Mouse (Mus musculus): ENCODE results near the gene Prrx1. TPM values are rescaled to one million over a fixed set of nuclear protein-coding genes. Genes with fewer than 3 reads are reported as not detected.

The Prrx1 gene
- polyA plus RNA-seq, 1 experiment = 8.9 TPM

GRCm38 (mm10) chr1:163285539-163285938 is 28.0 kb downstream of the Prrx1 start:
- DNase-seq (ENCODE audit: low read depth) = no peak
- TF ChIP-seq CTCF (IDR thresholded peaks at IDR 0.05; ENCODE audit: borderline replicate concordance, extremely low read depth, insufficient read depth, insufficient read length) (no peak), POLR2A (IDR thresholded peaks at IDR 0.05; ENCODE audit: borderline replicate concordance, extremely low read depth, insufficient read depth, insufficient read length, poor library complexity, severe bottlenecking) (no peak)

DNA sequence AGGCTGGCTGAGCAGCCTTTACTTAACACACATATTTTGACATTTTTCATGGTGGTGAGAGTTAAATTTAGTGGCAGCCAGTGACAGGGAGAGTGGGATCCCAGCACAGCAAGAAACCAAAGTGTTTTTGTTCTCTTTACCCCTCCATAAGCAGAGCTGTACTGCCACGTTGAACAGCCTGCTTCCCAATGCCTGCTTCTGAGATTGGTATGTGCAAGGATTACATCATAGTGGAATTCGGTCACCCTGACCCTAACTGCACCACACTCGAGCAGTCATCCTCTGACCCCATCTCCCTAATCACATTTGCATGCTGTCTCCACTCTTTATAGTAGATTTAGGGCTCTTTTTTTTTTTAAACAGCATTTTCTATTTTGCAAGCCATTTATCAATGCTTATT is 28.4 kb downstream of the Prrx1 start:
- TF ChIP-seq CTCF (IDR thresholded peaks at IDR 0.05; ENCODE audit: borderline replicate concordance, extremely low read depth, insufficient read depth, insufficient read length) = no peak
- no peak for TF ChIP-seq POLR2A (IDR thresholded peaks at IDR 0.05; ENCODE audit: borderline replicate concordance, extremely low read depth, insufficient read depth, insufficient read length, poor library complexity, severe bottlenecking)
- no peak for DNase-seq (ENCODE audit: low read depth)

- DNase-seq (ENCODE audit: low read depth) = no peak
- TF ChIP-seq POLR2A (IDR thresholded peaks at IDR 0.05; ENCODE audit: borderline replicate concordance, extremely low read depth, insufficient read depth, insufficient read length, poor library complexity, severe bottlenecking) (no peak), CTCF (IDR thresholded peaks at IDR 0.05; ENCODE audit: borderline replicate concordance, extremely low read depth, insufficient read depth, insufficient read length) (no peak)
These were observed 29.4 kb downstream of the Prrx1 start for GRCm38 (mm10) chr1:163283980-163284635.

DNA sequence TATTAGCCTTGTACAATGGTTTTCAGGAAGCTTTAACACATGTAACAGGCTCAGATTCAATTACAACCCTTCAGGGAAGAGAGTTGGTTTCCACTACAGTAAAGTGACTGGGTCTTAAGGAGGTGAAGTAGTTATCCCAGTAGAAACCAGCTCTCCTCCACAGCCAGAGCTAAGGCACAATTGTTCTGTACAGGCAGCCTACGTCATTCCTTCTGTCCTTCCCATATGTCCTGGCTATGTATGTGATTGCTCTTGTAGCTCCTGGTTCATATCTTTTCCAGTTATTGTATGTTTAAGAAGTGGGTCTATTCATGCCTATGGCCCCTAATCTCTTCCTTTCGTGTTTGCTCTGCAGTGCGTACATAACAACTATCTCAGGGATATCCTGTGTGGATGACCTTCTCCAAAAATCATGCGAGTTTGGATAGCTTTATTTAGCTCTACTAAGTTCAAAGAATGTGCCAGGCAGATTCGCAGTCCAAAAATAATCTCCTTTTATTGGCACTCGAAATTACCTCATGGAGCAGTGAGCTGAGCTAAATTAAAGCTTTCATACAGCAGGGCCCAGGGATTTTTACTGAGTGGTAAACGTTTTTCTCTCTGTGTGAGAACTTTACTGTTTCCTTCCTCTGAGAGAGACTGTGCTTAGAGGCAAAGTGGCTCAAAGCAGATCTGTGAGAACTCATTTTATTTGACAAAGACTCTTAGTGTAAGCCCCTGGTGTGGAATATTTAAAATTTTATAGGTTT is 31.9 kb downstream of the Prrx1 start:
- TF ChIP-seq POLR2A (IDR thresholded peaks at IDR 0.05; ENCODE audit: borderline replicate concordance, extremely low read depth, insufficient read depth, insufficient read length, poor library complexity, severe bottlenecking) (no peak), CTCF (IDR thresholded peaks at IDR 0.05; ENCODE audit: borderline replicate concordance, extremely low read depth, insufficient read depth, insufficient read length) (no peak)
- DNase-seq (ENCODE audit: low read depth) = peak; percentile 54

GRCm38 (mm10) chr1:163280842-163281122 is 32.7 kb downstream of the Prrx1 start:
- DNase-seq (ENCODE audit: low read depth) = no peak
- no peak for TF ChIP-seq CTCF (IDR thresholded peaks at IDR 0.05; ENCODE audit: borderline replicate concordance, extremely low read depth, insufficient read depth, insufficient read length)
- no peak for TF ChIP-seq POLR2A (IDR thresholded peaks at IDR 0.05; ENCODE audit: borderline replicate concordance, extremely low read depth, insufficient read depth, insufficient read length, poor library complexity, severe bottlenecking)

DNA sequence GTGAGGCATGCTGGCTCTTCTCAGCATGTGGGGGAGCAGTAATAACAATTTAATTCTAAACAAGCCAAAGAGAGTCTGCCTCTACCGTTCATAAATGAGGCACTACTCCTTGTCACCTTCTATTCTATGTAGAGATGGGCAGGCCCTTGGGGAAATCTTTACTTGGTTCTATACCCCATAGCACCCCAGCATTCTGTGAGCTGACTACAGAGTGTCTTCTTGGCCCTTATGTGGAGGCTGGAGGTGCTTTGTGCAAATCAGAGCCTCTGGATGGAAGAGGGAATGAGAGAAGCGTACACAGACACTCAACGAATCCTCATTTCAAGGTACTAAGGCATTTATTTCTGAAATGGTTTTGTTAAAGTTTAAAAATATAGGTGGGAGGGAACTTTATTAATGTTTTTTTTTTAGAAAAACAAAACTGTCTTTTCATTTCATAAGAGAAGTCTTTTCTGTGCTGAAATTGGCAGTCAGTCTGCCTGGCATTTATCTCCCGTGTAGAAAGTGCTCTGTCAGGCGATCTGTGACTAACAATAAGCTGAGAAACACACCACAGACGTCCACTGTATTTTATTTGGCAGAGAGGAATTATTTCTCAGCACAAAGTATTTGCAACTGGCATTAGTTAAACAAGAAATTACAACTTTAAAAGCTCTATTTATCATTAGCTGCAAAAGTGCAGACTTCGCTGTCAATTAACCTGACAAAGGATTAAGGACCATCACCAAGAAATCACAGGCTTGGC is 33.2 kb downstream of the Prrx1 start:
- TF ChIP-seq CTCF (IDR thresholded peaks at IDR 0.05; ENCODE audit: borderline replicate concordance, extremely low read depth, insufficient read depth, insufficient read length) = no peak
- no peak for TF ChIP-seq POLR2A (IDR thresholded peaks at IDR 0.05; ENCODE audit: borderline replicate concordance, extremely low read depth, insufficient read depth, insufficient read length, poor library complexity, severe bottlenecking)
- peak; percentile 81 for DNase-seq (ENCODE audit: low read depth)

GRCm38 (mm10) chr1:163277069-163277468 is 36.4 kb downstream of the Prrx1 start:
- DNase-seq (ENCODE audit: low read depth) = no peak
- TF ChIP-seq CTCF (IDR thresholded peaks at IDR 0.05; ENCODE audit: borderline replicate concordance, extremely low read depth, insufficient read depth, insufficient read length) (no peak), POLR2A (IDR thresholded peaks at IDR 0.05; ENCODE audit: borderline replicate concordance, extremely low read depth, insufficient read depth, insufficient read length, poor library complexity, severe bottlenecking) (no peak)

GRCm38 (mm10) chr1:163274919-163275318 is 38.6 kb downstream of the Prrx1 start:
- no peak for DNase-seq (ENCODE audit: low read depth)
- TF ChIP-seq CTCF (IDR thresholded peaks at IDR 0.05; ENCODE audit: borderline replicate concordance, extremely low read depth, insufficient read depth, insufficient read length) = no peak
- no peak for TF ChIP-seq POLR2A (IDR thresholded peaks at IDR 0.05; ENCODE audit: borderline replicate concordance, extremely low read depth, insufficient read depth, insufficient read length, poor library complexity, severe bottlenecking)

DNA sequence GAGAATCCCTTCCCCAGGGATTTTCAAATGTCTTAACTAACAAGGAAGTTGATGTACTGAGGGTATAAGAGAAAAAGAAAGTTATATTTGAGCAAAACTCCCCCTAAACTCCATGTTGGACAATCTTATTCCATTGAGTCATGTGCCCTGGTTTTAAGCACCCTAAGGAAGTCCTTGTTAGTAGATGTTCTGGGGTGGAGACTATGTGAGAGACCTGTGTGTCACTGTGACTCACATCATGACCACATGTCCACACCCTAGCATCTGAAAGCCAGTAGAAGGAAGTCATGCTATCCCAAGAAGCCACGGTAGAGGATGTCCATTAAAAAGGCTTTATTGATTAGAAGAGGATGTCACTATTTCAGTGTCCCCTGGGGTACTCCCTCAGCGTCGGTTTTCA is 40.4 kb downstream of the Prrx1 start:
- no peak for DNase-seq (ENCODE audit: low read depth)
- no peak for TF ChIP-seq CTCF (IDR thresholded peaks at IDR 0.05; ENCODE audit: borderline replicate concordance, extremely low read depth, insufficient read depth, insufficient read length)
- no peak for TF ChIP-seq POLR2A (IDR thresholded peaks at IDR 0.05; ENCODE audit: borderline replicate concordance, extremely low read depth, insufficient read depth, insufficient read length, poor library complexity, severe bottlenecking)

DNA sequence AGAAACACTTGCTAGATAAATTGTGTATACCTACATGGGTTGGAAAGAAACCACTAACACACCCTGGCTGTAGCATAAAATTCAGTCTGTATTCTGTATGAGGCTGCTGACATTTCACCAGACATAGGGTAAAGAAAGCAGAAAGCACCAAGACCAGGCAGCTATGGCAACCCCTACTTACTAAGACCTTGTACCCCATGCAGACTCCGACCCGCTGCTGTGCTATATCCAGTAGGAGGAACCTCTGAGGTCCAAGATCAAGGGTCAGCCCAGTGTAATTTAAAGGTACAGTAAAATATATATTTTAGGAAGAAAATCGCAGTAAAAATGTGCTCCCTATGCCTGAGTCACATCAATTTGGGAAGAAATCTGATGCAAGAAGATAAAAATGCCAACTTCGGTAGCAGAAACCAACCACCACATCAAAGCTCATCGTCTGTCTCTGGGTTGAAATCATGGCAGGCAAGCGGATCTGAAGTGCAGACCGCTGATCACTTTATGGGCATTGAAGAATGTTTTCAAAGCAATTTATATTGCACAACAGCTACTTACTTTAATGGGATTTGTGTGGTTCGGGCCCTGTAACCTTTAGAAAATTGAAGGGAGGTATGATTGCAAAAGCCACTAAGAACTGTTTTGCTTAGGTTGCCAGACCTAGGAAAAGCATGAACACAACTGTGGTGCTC is 46.5 kb downstream of the Prrx1 start:
- TF ChIP-seq CTCF (IDR thresholded peaks at IDR 0.05; ENCODE audit: borderline replicate concordance, extremely low read depth, insufficient read depth, insufficient read length) (no peak), POLR2A (IDR thresholded peaks at IDR 0.05; ENCODE audit: borderline replicate concordance, extremely low read depth, insufficient read depth, insufficient read length, poor library complexity, severe bottlenecking) (no peak)
- DNase-seq (ENCODE audit: low read depth) = no peak

DNA sequence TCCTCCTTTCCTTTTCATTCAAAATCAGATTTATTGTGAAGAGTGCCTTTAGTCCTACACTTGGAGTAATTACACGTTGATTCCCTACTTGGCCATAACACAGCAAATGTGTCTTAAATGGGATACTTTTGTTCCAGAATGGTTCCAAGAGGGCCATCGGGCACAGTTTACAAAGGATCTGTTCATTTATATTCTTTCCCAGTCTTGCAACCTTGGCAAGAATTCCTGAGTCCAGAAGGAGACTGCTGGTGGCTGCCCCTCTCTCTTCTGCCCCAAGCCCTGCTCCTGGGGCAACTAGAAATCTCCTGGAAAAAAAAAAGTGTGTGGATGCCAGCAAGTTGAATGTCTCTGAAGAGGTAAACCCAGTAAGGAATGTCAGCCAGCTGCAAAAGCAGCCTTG is 56.2 kb downstream of the Prrx1 start:
- TF ChIP-seq CTCF (IDR thresholded peaks at IDR 0.05; ENCODE audit: borderline replicate concordance, extremely low read depth, insufficient read depth, insufficient read length) = no peak
- TF ChIP-seq POLR2A (IDR thresholded peaks at IDR 0.05; ENCODE audit: borderline replicate concordance, extremely low read depth, insufficient read depth, insufficient read length, poor library complexity, severe bottlenecking) = no peak

More for the DNA sequence above, 56.2 kb downstream of the Prrx1 start:
- peak; percentile 66 for DNase-seq (ENCODE audit: low read depth)
